Mouse (Mus musculus) brown adipose tissue, adult 24 weeks (tissue): ENCODE results near the gene Gpatch8. TPM values are rescaled to one million over a fixed set of nuclear protein-coding genes. Genes with fewer than 3 reads are reported as not detected.

ENCODE experiments used
- H3K27ac ChIP-seq: fragments of 200-500 bp; replicated peaks from 2 replicates; pipeline ENCODE4 v1.5.1; 2012; ENCODE audit warnings: low read depth, mild to moderate bottlenecking, low read length
- H3K4me1 ChIP-seq: fragments of 200-500 bp; 2 replicates; pipeline ENCODE4 v1.6.1; 2012; ENCODE audit warnings: low read length, mixed read lengths; ENCODE audit not compliant: control insufficient read depth, insufficient read depth, insufficient read length
- H3K4me3 ChIP-seq: fragments of 200-500 bp; 2 replicates; pipeline ENCODE4 v1.5.1; 2012; ENCODE audit warnings: low read depth, mild to moderate bottlenecking, low read length, moderate library complexity; ENCODE audit not compliant: insufficient read depth
- polyA plus RNA-seq: library from polyadenylated mRNA; stranded (reverse); fragments of >200 nt; gene quantifications from 2 replicates; pipeline ENCODE4 v1.2.4, GENCODE M21; 2012; ENCODE audit not compliant: missing spikeins, insufficient read depth, insufficient read length

Gene Gpatch8
- polyA plus RNA-seq, 1 experiment = 15.2 TPM

DNA sequence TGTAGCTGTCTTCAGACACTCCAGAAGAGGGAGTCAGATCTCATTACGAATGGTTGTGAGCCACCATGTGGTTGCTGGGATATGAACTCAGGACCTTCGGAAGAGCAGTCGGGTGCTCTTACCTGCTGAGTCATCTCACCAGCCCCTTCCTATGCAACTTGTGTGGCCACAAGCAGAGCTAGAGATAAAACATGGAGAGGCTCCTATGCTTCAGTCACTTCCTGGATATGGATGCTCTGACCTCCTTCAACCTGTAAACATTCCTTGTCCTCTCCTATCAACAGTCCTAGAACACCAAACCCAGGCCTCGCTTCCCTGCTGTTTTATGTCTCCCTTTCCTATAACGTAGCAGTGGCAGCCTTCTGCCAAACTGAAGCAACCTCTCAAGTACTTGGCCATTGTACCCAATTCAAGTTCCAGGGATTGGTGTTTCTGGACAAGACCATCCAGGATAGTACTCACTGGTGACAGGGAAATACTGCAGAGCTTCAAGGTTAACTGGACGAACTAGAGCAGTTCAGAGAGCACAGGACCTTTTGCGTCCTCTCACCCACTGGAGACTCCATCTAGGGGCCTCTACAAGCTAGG is 62.0 kb downstream of the Gpatch8 start:
- no peaks in the 10 kb centered on the region for H3K4me1 ChIP-seq
- H3K4me3 ChIP-seq = no peak overlapping the region
- H3K27ac ChIP-seq = no peak overlapping the region

DNA sequence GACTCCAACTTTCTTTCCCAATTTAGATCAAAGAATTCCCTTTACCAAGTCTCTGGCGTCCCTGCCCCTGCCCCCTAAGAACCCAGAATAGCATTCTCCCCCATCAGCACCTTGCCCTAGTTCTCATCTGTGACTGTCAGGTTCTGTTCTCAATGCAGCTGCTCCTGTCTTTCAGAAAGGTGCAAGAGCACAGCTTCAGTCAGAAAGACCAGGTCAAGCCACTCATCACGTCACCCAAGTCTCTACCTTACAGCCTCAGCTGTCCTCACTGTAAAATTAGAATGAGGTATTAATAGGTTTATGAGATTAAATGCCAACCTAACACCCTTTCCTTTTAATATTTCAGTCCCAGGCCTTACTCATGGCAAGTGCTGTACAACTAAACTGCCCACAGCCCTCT is 63.0 kb downstream of the Gpatch8 start:
- H3K4me3 ChIP-seq = no peak overlapping the region
- H3K27ac ChIP-seq = no peak overlapping the region
- no peaks in the 10 kb centered on the region for H3K4me1 ChIP-seq

DNA sequence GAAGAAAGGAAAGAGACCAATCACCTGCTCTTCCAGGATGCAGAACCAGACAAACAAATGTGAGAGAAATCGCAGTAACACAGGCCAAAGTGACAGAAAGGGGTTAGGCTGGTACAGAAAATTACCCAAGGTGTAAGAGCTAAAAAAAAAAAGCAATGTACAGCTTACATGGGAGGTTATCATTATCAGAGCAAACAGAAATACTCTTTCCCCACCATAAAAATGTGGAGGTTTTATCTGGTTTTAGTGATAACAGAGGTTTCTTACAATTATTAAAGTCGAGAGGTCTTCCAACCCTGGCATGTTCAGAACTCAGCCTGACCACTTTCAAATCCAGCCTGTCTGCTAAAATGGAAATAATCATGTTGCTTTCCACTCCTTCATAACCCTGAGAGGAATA is 68.3 kb downstream of the Gpatch8 start:
- no peak overlapping the region for H3K4me3 ChIP-seq
- no peaks in the 10 kb centered on the region for H3K4me1 ChIP-seq
- no peak overlapping the region for H3K27ac ChIP-seq

DNA sequence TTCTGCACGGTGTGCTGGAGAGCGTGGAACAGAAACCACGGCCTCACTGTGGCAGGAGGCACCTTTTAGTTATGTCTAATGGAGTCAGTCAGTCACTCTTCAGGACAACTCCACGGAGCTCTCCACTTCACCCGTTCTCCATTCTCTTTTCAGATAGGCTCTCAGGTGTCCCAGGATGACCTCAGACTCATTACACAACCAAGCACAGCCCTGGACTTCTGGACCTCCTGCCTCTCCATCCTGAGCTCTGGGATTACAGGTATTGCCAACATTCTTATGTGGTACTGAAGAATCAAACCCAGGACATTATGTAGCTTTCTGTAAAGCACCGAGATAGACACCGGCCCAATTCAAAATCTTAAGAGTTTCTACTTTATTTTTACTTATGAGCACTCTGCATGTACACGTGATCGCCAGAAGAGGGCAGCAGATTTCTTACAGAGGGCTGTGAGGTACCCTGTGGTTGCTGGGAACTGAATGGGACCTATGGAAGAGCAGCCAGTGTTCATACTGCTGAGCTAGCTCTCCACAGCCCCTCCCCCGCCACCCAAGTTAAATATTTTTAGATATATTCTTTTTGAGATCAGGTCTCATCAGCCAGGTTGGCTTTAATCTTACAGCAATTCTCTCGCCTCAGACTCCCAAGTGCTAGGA is 69.3 kb downstream of the Gpatch8 start:
- H3K4me1 ChIP-seq = no peaks in the 10 kb centered on the region
- H3K4me3 ChIP-seq = no peak overlapping the region
- no peak overlapping the region for H3K27ac ChIP-seq

DNA sequence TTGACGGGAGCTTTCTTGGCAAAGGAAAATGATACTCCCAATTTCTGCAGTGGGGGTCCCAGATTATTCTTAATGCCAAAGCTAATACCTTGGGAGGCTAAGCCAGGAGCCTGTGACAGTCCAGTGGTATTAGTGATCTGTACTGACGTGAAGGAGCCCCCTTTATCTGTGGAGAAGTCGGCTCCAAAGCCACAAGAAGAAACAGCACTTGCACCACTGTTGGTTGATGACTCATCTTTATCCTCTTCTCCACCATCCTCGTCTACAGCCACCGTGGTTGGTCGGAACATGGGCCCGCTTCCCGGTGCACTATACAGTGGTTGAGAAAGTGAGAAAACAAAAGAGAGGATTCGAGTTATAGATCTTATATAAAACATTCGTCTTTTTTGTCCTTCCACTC is 74.4 kb downstream of the Gpatch8 start:
- no peaks in the 10 kb centered on the region for H3K4me1 ChIP-seq
- H3K27ac ChIP-seq = no peak overlapping the region
- H3K4me3 ChIP-seq = no peak overlapping the region

DNA sequence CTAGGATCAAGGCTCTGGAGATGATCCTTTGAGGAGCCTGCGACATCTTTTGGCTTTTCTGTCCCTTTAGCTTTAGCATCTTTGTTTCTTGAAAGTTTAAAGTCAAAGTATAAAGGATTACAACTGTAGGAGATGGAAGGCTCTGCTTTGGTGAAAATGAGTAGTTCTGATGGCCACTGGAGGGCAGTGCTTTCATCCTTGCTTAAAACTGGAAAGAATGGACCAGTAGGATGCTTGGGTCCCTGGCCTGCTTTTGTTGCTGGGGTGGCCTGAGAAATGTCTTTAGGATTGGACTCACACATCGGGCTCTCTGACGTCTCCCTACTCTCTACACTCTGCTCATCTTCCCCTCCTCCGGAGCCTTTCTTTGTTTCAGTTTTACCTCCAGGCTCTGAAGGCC is 75.3 kb downstream of the Gpatch8 start:
- Histone ChIP-seq H3K27ac (no peak overlapping the region), H3K4me1 (no peaks in the 10 kb centered on the region), H3K4me3 (no peak overlapping the region)

DNA sequence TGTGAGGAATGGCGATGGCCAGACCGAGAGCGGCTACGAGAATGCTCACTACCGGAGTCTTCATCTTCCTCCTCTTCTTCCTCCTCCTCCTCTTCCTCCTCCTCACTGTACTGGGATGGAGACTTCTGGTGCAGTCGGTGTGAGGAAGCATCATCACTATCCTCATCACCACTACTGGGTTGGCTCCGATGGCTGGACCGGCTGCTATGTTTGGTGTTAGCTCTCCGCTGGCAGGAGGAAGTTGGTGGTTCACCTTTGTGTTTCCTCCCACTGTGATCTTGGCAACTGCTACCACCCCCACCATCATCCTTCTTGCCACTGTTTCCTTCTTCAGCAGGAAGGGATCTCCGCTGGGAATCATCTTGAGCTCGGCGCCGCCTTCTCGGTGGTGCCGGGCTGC is 76.1 kb downstream of the Gpatch8 start:
- no peak overlapping the region for H3K27ac ChIP-seq
- H3K4me3 ChIP-seq = no peak overlapping the region
- H3K4me1 ChIP-seq = no peaks in the 10 kb centered on the region

DNA sequence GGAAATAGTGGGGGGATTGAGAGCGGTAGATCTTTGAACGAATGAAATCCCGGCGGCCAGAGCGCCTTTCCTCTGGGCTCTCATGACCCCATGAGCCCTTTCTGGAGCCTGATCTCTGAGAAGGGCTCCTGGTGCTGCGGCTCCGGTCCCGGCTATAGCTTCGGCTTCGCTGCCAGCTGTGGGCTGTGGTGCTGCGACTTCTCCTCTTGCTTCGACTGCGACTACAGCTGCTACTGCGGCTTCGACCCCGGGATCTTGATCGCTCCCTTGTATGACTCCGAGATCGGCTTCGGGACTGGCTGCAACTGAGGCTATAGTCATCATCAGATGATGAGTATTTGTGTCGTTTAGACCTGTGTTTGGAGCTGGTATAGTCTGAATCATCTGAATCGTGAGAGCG is 76.6 kb downstream of the Gpatch8 start:
- Histone ChIP-seq H3K4me3 (no peak overlapping the region), H3K27ac (no peak overlapping the region), H3K4me1 (no peaks in the 10 kb centered on the region)

DNA sequence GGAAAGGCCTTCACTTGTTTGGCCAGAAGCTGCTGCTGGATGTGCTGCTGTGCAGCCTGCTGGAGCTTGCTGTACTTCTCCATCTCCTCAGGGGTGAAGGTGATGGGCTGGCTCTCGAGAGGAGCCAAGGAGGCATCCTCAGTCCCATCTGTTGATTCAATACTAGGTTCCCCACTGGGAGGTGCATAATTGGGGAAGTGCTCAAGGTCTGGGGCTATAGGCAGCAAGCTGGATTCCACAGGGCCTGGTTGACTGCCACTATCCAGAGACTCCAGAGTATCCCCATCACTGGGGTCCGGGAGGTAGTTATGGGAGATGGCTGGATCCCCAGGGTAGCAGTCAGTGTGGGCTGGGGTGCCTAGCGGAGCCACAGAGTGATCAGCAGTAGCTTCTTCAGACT is 77.5 kb downstream of the Gpatch8 start:
- Histone ChIP-seq H3K27ac (no peak overlapping the region), H3K4me1 (no peaks in the 10 kb centered on the region), H3K4me3 (no peak overlapping the region)

DNA sequence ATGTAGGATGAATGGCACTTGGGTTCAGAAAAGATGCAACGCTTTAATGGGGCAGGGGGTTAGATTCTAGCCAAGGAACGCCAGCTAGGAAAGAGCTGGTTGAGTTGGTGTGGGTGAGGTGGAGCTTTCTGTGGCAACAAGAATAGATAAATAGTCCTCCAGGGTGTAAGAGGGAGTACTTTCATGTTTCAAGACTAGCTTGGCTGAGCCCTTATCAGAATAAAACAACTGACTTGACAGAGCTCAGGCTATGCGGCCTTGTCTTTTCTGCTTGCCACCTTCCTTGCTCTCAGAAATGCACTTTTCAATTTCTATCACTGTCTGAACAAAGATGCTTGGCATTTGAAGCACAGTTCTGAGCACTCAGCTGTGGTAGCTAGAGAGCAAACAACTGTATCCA is 81.2 kb downstream of the Gpatch8 start:
- Histone ChIP-seq H3K4me3 (no peak overlapping the region), H3K4me1 (no peaks in the 10 kb centered on the region), H3K27ac (no peak overlapping the region)

DNA sequence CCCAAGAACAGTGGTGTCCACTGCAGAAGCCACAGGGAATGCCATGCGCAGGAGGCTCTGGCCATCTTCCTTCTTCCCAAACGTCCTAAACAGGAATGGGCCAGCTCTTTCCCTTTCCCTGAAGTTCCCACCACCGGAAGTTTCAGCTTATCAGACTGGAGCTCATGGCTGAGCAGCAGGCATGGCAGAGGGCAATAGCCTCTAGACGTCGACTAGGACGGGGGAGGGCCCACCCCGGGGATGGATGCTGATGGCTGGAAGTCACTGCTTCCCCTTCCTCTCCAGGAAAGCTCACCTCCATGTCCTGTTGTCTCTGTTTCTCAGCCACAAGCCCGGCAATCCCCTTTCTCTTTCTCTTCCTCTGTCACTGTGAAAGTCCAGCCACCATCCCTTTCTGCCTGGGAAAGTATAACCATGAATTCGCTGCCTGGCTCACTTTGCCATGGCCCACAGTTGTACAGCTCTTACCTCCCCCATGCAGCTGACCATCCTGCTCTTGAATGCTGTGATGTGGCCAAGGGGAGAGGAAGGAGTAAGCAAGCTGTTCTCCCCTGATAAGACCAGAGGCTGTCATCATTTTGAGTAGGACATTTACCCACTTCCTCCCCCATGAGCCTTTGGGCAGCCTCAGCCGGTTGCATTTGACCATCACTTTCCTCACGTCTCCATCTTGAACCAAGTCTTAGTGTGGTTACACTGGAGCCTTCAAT is 86.4 kb downstream of the Gpatch8 start, which contains the start of gene Itga2b:
Gene Itga2b (minus strand): TSS at position 475 of the 710 bp plus-strand sequence.
- Histone ChIP-seq H3K27ac (no peak within 1 kb of the TSS), H3K4me3 (no peak within 1 kb of the TSS), H3K4me1 (peaks cover 7% of the 10 kb centered on the region; the same call in 1 of the 2 replicates)

DNA sequence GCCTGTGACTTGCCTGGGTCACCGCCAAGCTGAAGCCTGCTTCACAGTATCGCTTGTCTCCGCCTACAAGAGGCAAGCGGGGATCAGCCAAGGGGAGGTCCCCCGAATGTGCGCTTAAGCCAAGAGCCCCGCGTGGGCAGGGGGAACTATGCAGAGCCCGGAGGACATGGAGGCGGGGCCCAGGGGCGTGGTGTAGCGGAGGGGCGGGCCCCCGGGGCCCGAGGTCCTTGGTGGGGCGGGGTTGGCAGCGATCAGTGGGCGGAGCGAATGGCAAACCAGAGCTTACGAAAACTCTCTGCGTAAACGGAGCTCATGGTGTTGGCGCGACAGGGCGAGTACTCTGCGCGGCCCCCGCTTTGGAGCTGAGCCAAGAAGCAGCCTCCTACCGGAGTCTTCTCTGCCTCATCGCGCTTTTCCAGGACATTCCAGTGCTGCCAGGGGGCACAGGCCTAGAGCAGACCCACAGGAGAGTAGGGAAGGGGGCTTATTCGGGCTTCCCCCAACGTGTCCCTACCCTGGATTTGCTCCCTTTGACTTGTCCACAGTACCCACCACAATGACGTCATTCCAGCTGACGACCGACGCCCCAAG is 89.1 kb downstream of the Gpatch8 start:
- peaks cover 7% of the 10 kb centered on the region; the same call in 1 of the 2 replicates for H3K4me1 ChIP-seq
- no peak overlapping the region; the same call in 1 of the 2 replicates for H3K27ac ChIP-seq
- peak overlapping the region; percentile 48 for H3K4me3 ChIP-seq

DNA sequence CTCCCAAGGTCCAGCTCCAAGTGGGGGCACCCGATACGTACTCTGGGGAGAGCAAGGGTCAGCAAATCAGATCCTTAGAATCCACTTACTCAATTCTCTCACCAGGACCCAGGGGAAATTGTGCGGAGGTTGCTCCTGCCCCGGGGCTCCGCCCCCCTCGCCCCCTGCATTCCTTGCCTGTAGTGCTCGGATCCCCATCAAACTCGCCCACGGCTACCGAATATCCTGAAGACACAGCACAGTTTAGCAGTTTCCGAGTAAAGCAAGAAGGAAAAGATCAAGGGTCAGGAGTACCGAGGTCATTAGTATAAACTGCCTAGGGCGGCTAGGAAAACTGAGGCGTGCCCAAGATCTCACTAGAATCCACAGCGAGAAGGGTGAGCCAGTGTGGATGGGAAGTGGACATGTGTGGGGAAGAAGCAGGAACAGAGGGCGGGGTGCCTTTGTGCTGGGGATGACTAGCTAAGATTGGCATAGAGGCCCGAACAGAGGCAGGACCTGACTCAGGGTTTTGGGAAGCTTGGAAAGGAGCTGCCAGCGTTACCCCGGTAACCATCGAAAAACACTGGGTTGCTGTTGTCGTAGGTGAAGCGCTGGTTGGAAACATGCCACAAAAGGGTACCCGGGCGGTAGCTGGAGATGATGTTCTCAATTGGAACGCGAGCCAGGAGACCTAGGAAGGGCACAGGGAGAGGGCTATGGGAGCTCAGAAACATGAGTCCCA is 90.3 kb downstream of the Gpatch8 start:
- peaks cover 7% of the 10 kb centered on the region; the same call in 1 of the 2 replicates for H3K4me1 ChIP-seq
- H3K4me3 ChIP-seq = no peak overlapping the region
- peak overlapping the region; percentile 15; the same call in 1 of the 2 replicates for H3K27ac ChIP-seq

DNA sequence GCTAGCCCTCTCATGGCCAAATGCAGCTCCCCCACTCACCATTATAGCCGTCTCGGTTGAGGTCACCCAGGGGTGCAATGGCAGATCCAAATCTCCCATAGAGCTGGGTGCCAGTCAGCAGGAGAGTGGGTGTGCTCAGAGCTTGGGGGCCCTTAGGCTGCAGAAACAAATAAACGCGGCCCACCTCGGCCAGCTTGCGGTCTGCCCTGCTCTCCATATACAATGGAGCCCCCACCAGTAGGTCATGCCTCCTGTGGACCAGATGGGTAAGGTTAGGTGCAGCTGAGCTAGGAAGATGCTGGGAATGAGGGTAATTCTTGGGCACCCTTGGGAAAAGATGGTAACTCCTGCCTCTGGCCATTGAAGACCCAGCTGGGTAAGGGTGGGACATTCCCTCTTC is 91.3 kb downstream of the Gpatch8 start:
- H3K4me1 ChIP-seq = peaks cover 7% of the 10 kb centered on the region; the same call in 1 of the 2 replicates
- H3K4me3 ChIP-seq = no peak overlapping the region
- H3K27ac ChIP-seq = no peak overlapping the region

DNA sequence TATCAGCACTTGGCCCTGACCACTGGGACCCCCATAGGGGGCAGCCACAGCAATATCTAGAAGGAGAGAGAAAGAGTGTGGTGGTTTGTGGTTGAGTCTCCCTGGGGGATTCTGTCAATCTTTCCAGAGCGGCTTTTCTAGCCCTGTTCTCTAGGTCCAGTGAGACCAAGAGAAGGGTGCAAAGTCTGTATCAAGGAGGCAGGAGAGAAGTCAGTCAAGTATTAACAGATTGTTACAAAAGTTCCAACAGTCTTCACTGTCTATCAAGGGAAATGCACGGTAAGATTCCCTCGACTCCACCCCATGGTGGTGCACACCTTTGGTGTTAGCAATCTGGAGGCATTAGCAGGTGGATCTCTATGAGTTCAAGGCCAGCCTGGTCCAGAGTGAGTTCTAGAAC is 94.4 kb downstream of the Gpatch8 start:
- Histone ChIP-seq H3K4me3 (no peak overlapping the region), H3K27ac (no peak overlapping the region), H3K4me1 (0 out of 2 replicates have a peak, but pooled peaks cover 7% of the 10 kb centered on the region)
